Mouse (Mus musculus) bone marrow macrophage, adult 2 months (primary cell): ENCODE measurements around the gene Med31.
"Not testable (repeated sequence)": the region's sequence is repeated elsewhere in the genome, so short reads cannot be mapped to it uniquely, and the experiment has no call there.

Experiments used
- CTCF ChIP-seq: IDR thresholded peaks from 2 replicates; pipeline ENCODE4 v1.5.1; 2012; ENCODE audit warnings: low read depth, mild to moderate bottlenecking, low read length, moderate library complexity
- POLR2A ChIP-seq: IDR thresholded peaks from 2 replicates; pipeline ENCODE4 v1.6.1; 2012; ENCODE audit warnings: mild to moderate bottlenecking, low read depth, low read length, borderline replicate concordance

DNA sequence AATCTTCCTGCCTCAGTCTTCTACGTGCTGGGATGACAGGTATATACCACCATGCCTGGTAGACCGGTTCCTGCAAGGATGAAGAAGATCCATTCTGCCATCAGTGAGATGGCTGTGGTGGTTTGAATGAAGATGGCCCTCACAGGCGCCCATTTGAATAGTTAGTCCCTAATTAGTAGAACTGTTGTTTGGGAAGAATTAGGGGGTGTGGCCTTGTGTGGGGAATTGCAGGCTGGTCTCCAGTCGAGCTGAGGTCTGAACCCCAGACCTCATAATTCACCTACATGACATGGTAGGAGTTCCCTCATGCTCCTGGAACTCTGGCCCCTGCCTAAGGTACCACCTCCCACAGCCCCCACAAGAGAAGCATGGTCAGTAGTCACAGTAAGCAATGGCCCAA, 43.5 kb downstream of the Med31 start:
- not testable (repeated sequence) for TF ChIP-seq CTCF, POLR2A
